In the genomic region with DNA sequence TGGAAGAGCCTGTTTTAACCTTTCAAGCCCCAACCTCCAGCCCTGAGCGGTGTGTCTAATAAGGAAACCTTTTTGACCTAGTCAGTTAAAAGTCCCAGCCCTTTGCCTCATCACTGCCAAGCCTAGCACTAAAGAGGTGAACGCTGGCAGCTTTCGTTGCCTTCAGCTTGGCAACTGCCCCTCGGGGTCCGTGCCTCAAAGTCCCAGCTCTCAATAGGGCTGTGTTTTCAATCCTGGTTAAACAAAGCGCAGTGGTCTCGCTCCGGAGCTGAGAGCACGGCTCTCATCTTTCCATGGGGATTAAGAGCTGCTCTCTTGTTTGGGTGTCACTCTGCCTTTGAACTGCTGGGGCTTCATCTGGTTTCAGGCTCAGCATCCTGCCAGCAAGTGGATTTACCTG, we compare ENCODE assay signal across 10 mouse cellular contexts. TPM values are rescaled to one million over a fixed set of nuclear protein-coding genes. Genes with fewer than 3 reads are reported as not detected.
A peak's percentile ranks its signal among the peaks of the same experiment; 100 is the strongest.
DNase-seq lines count a peak whose midpoint lies in the region; ATAC-seq lines count a peak whose summit lies in the region.
"Had no signal": no experiment of that assay in that cellular context is flagged by ENCODE, and none has a peak within 500 bp of the region (broad histone marks: within the 10 kb centered on the region; RNA-seq: fewer than 3 reads in every experiment).

No protein-coding gene starts in this region.

- no peak for ATAC-seq in kidney, embryonic 16.5 days (ENCODE audit: low FRiP score, low TSS enrichment)
- ATAC-seq in forebrain, embryonic 11.5 days (replicated peaks; ENCODE audit: low FRiP score) = peak; percentile 31; the same call in 1 of the 2 replicates
- peak; percentile 57; the same call in 1 of the 2 replicates for ATAC-seq in hindbrain, embryonic 15.5 days (ENCODE audit: low FRiP score, low read depth)
- ATAC-seq in neural tube, embryonic 13.5 days (ENCODE audit: low read depth) = no peak

- no peak overlapping the region for H3K4me2 ChIP-seq in kidney, embryonic 16.5 days (replicated peaks; ENCODE audit: low read depth, low read length)
- H3K4me2 ChIP-seq in forebrain, embryonic 11.5 days (ENCODE audit: low read depth, low read length, severe bottlenecking) = peak overlapping the region; percentile 20; the same call in 1 of the 2 replicates
- H3K4me2 ChIP-seq in hindbrain, embryonic 15.5 days = peak overlapping the region; percentile 11
- H3K4me2 ChIP-seq in neural tube, embryonic 13.5 days = peak overlapping the region; percentile 2
- H3K4me2 ChIP-seq: lung, embryonic 14.5 days had no signal

- no peak overlapping the region for H3K4me3 ChIP-seq in kidney, embryonic 16.5 days (ENCODE audit: low read length)
- no peak overlapping the region for H3K4me3 ChIP-seq in forebrain, embryonic 11.5 days (ENCODE audit: low read depth, low read length)
- no peak overlapping the region for H3K4me3 ChIP-seq in hindbrain, embryonic 15.5 days
- no peak overlapping the region for H3K4me3 ChIP-seq in neural tube, embryonic 13.5 days
- H3K4me3 ChIP-seq: erythroblast, embryonic 14.5 days had no signal

- H3K4me1 ChIP-seq in kidney, embryonic 16.5 days (ENCODE audit: insufficient read depth, low read length) = peaks cover 14% of the 10 kb centered on the region
- peaks cover 45% of the 10 kb centered on the region for H3K4me1 ChIP-seq in forebrain, embryonic 11.5 days (replicated peaks; ENCODE audit: control insufficient read depth, insufficient read depth, low read length)
- peaks cover 30% of the 10 kb centered on the region for H3K4me1 ChIP-seq in hindbrain, embryonic 15.5 days (replicated peaks)
- H3K4me1 ChIP-seq in neural tube, embryonic 13.5 days (replicated peaks) = peaks cover 43% of the 10 kb centered on the region

- H3K9me3 ChIP-seq in kidney, embryonic 16.5 days (ENCODE audit: low read length) = no peaks in the 10 kb centered on the region
- no peaks in the 10 kb centered on the region for H3K9me3 ChIP-seq in forebrain, embryonic 11.5 days (ENCODE audit: control insufficient read depth, low read length)
- no peaks in the 10 kb centered on the region for H3K9me3 ChIP-seq in hindbrain, embryonic 15.5 days
- H3K9me3 ChIP-seq in neural tube, embryonic 13.5 days = no peaks in the 10 kb centered on the region

- H3K27me3 ChIP-seq in kidney, embryonic 16.5 days (ENCODE audit: insufficient read depth, low read length) = 0 out of 2 replicates have a peak, but pooled peaks cover 3% of the 10 kb centered on the region
- H3K27me3 ChIP-seq in forebrain, embryonic 11.5 days (ENCODE audit: control insufficient read depth, insufficient read depth, low read length) = no peaks in the 10 kb centered on the region
- H3K27me3 ChIP-seq in hindbrain, embryonic 15.5 days = peaks cover 24% of the 10 kb centered on the region
- peaks cover 63% of the 10 kb centered on the region for H3K27me3 ChIP-seq in neural tube, embryonic 13.5 days

- no peak overlapping the region for H3K27ac ChIP-seq in kidney, embryonic 16.5 days (ENCODE audit: low read length)
- H3K27ac ChIP-seq in forebrain, embryonic 11.5 days (ENCODE audit: low read depth, low read length) = peak overlapping the region; percentile 76
- no peak overlapping the region for H3K27ac ChIP-seq in hindbrain, embryonic 15.5 days (replicated peaks)
- no peak overlapping the region for H3K27ac ChIP-seq in neural tube, embryonic 13.5 days (replicated peaks)

- WGBS in kidney, embryonic 16.5 days = 11% methylated on average over 9 of the region's 9 CpGs
- WGBS in forebrain, embryonic 11.5 days = under 1% methylated on average over 9 of the region's 9 CpGs
- 1% methylated on average over 9 of the region's 9 CpGs for WGBS in hindbrain, embryonic 15.5 days
- 3% methylated on average over 9 of the region's 9 CpGs for WGBS in neural tube, embryonic 13.5 days

- no peak for DNase-seq in kidney, postnatal 4 days
- peak; percentile 76 for DNase-seq in forebrain, embryonic 11.5 days (ENCODE audit: low spot score)
- no peak for DNase-seq in layer of hippocampus, adult 9-10 months (ENCODE audit: low spot score)
- DNase-seq in thymus, postnatal 14 days = no peak
- DNase-seq: adrenal gland, adult 2 months; lung, embryonic 14.5 days had no signal

- 0 out of 2 replicates have a peak overlapping the region, but pooled peaks have one; percentile 25 for H3K9ac ChIP-seq in kidney, embryonic 16.5 days (replicated peaks; ENCODE audit: low read length)
- H3K9ac ChIP-seq in forebrain, embryonic 11.5 days (ENCODE audit: low read length) = peak overlapping the region; percentile 31; the same call in 1 of the 2 replicates
- no peak overlapping the region for H3K9ac ChIP-seq in hindbrain, embryonic 15.5 days
- no peak overlapping the region for H3K9ac ChIP-seq in neural tube, embryonic 13.5 days
- H3K9ac ChIP-seq: lung, embryonic 14.5 days had no signal

- H3K36me3 ChIP-seq in kidney, embryonic 16.5 days (ENCODE audit: insufficient read depth, low read length) = no peaks in the 10 kb centered on the region
- H3K36me3 ChIP-seq in forebrain, embryonic 11.5 days (ENCODE audit: control insufficient read depth, insufficient read depth, low read length) = no peaks in the 10 kb centered on the region
- H3K36me3 ChIP-seq in hindbrain, embryonic 15.5 days = no peaks in the 10 kb centered on the region
- no peaks in the 10 kb centered on the region for H3K36me3 ChIP-seq in neural tube, embryonic 13.5 days

RNA-seq across cellular contexts. Expression of gene Cdon, which starts 20.1 kb away (rescaled TPM):
- polyA plus RNA-seq in kidney, embryonic 16.5 days (2015; fragmentation: Nextera tagmentation; extraction: Ambion mirVana) = 3.8 and 4.2 TPM in 2 replicates
- 16.4 and 17.2 TPM in 2 replicates for polyA plus RNA-seq in forebrain, embryonic 11.5 days (2014; fragmentation: Nextera tagmentation; extraction: Ambion mirVana)
- 2.8 and 5.2 TPM in 2 replicates for polyA plus RNA-seq in hindbrain, embryonic 15.5 days (2015; fragmentation: Nextera tagmentation; extraction: Ambion mirVana)
- 3.5 and 4.0 TPM in 2 replicates for polyA plus RNA-seq in neural tube, embryonic 13.5 days (2015; fragmentation: Nextera tagmentation; extraction: Ambion mirVana)
- polyA plus RNA-seq: erythroblast, embryonic 14.5 days had no signal

Comparison
In these comparisons a context has a peak if more than half of its experiments do, and no peak if none do; other contexts are left out.
1. ATAC-seq: peak in forebrain, embryonic 11.5 days (single experiment) and hindbrain, embryonic 15.5 days (single experiment); none in kidney, embryonic 16.5 days (single experiment) and neural tube, embryonic 13.5 days (single experiment).
2. H3K9ac ChIP-seq: peak in kidney, embryonic 16.5 days (single experiment) and forebrain, embryonic 11.5 days (single experiment); none in hindbrain, embryonic 15.5 days (single experiment) and neural tube, embryonic 13.5 days (single experiment).